Mouse (Mus musculus) midbrain, embryonic 16.5 days (tissue): Measurements from ENCODE around the gene Trim65. TPM values are rescaled to one million over a fixed set of nuclear protein-coding genes. Genes with fewer than 3 reads are reported as not detected.
"Not testable (repeated sequence)": the region's sequence is repeated elsewhere in the genome, so short reads cannot be mapped to it uniquely, and the experiment has no call there.

ENCODE experiments used
- ATAC-seq: fragments of 200-750 bp; cut with Nextera tagmentation; 2 replicates; pipeline ENCODE4 v1.8.0; 2017; ENCODE audit warnings: moderate TSS enrichment
- H3K27ac ChIP-seq: fragments of 300-500 bp; sonication (generic); 2 replicates; pipeline ENCODE4 v1.5.1; 2014; ENCODE audit warnings: mild to moderate bottlenecking, low read length, mixed read lengths
- H3K27me3 ChIP-seq: fragments of 300-500 bp; sonication (generic); 2 replicates; pipeline ENCODE4 v1.6.1; 2014; ENCODE audit warnings: low read depth, low read length, mixed read lengths; ENCODE audit not compliant: control insufficient read depth, insufficient read depth
- H3K36me3 ChIP-seq: fragments of 300-500 bp; sonication (generic); 2 replicates; pipeline ENCODE4 v1.6.1; 2014; ENCODE audit warnings: mild to moderate bottlenecking, low read length, moderate library complexity, mixed read lengths; ENCODE audit not compliant: control insufficient read depth, insufficient read depth
- H3K4me1 ChIP-seq: fragments of 300-500 bp; sonication (generic); 2 replicates; pipeline ENCODE4 v1.6.1; 2014; ENCODE audit warnings: mild to moderate bottlenecking, low read length, mixed read lengths; ENCODE audit not compliant: control insufficient read depth, insufficient read depth
- H3K4me2 ChIP-seq: fragments of 300-500 bp; sonication (generic); 2 replicates; pipeline ENCODE4 v1.6.1; 2014; ENCODE audit warnings: mild to moderate bottlenecking, low read length, mixed read lengths
- H3K4me3 ChIP-seq: fragments of 300-500 bp; sonication (generic); 2 replicates; pipeline ENCODE4 v1.5.1; 2014; ENCODE audit warnings: low read depth, mild to moderate bottlenecking, low read length, moderate library complexity, mixed read lengths
- H3K9ac ChIP-seq: fragments of 300-500 bp; sonication (generic); 2 replicates; pipeline ENCODE4 v1.6.1; 2014; ENCODE audit warnings: low read depth, low read length, mixed read lengths
- H3K9me3 ChIP-seq: fragments of 300-500 bp; sonication (generic); replicated peaks from 2 replicates; pipeline ENCODE4 v1.6.1; 2014; ENCODE audit warnings: mild to moderate bottlenecking, low read length, mixed read lengths; ENCODE audit not compliant: control insufficient read depth, poor library complexity, severe bottlenecking
- WGBS: fragments of 180-500 bp; shearing (Covaris S2); extraction: QIAGEN DNeasy Blood & Tissue Kit; methylation state at CpG from one replicate; pipeline ENCODE4 v1.1.7; 2014; 5-methylcytosine and 5-hydroxymethylcytosine counted together
- polyA plus RNA-seq: library from polyadenylated mRNA; unstranded; fragments of >200 nt; fragmentation: Nextera tagmentation; extraction: Ambion mirVana; gene quantifications from 2 replicates; pipeline ENCODE4 v1.2.1, GENCODE M21; 2015

Gene Trim65
- polyA plus RNA-seq, 1 experiment from 2014 or later = 2.2 TPM

DNA sequence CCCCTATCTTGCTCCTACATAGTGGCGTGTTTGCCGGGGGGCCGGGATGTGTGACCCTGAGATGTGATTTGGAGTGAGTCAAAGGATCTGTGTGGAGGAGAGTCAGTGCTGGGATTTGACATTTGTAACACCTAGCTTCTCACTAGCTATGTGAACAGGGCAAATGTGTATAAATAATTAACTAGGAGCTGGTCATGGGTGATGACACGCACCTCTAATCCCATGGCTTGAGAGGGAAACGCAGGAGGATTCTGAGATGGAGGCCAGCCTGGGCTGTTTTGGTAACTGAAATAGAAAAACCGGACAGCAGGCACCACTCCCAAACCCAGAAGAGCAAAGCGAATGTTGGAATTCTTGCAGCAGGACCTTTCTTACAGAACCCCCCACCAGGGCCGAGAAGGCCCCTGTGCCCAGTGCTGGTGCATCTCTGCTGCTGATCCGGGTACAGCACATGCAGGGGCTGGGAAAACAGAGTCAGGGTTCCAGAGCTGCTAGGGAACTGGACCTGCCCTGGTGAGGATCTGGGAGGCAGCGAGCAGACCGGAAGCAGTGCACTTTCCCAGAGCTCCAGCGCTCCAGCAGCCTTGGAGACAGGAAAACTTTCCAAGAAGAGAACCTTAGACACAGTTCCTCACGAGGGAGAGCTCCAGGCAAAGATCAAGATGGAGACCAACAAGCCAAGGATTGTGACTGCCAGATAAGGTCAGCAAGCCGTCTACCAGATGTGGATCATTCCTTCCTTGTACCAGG lies 32.0 kb downstream of the Trim65 start:
- no peak for ATAC-seq
- H3K27me3 ChIP-seq = no peaks in the 10 kb centered on the region
- no peaks in the 10 kb centered on the region for H3K4me1 ChIP-seq
- no peak overlapping the region for H3K4me2 ChIP-seq
- no peak overlapping the region for H3K4me3 ChIP-seq
- no peak overlapping the region for H3K27ac ChIP-seq
- 81% methylated on average over 14 of the region's 14 CpGs for WGBS
- H3K9ac ChIP-seq = no peak overlapping the region
- H3K36me3 ChIP-seq = no peaks in the 10 kb centered on the region
- H3K9me3 ChIP-seq = no peaks in the 10 kb centered on the region

DNA sequence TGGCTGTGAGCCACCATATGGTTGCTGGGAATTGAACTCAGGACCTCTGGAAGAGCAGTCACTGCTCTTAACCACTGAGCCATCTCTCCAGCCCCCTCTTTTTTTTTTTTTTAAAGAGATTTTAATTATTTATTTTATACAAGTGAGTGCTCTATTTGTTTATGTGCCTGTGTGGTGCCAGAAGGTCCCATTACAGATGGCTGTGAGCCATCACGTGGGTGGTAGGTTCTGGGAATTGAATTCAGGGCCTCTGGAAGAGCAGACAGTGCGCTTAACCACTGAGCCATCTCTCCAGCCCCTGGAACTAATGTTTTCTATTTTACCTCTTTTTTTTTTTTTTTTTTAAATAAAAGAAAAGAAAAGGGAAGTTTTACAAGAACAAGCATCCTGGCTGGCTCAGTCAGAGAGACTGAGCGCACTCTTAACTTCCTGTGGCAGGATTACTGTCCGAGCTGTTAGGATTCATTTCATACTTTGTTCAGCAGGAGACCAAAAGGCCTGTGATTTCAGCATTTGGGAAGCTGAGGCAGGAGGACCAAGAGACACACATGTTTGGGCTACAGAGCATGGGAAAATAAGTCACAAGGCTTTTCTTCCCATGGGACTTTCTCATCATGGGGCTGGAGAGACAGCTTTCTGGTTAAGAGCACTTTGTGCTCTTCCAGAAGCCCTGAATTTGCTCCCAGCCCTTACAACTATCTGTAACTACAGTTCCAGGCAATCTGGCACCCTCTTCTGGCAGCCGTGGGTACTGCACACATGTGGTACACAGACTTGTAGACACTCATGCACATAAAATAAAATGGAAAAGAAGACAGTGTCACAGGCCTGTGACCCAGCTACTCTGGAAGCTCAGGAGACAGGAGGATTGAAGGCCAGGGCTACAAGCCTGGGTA lies 34.5 kb downstream of the Trim65 start:
- Histone ChIP-seq H3K36me3 (no peaks in the 10 kb centered on the region), H3K4me3 (no peak overlapping the region), H3K27ac (no peak overlapping the region), H3K9me3 (no peaks in the 10 kb centered on the region), H3K9ac (no peak overlapping the region), H3K27me3 (no peaks in the 10 kb centered on the region), H3K4me2 (no peak overlapping the region), H3K4me1 (no peaks in the 10 kb centered on the region)
- ATAC-seq = no peak
- 92% methylated on average over 5 of the region's 5 CpGs for WGBS

DNA sequence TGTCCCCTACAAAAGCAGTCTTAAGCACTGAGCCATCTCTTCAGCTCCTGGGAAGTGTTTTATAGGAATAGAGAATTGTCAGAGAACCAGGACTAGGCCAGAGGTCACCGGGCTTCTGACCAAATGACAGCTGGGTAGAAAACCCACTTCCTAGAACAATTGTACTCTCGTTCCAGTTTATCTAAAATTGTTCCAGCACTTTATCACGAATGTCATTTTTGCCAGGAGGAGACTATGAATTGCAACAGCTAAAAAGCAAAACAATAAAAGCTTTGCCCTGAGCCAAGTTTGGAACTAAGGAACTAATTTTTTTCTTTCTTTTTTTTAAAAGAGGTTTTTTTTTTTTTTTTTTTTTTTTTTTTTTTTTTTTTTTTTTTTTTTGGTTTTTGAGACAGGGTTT lies 35.4 kb downstream of the Trim65 start:
- Histone ChIP-seq H3K9me3 (no peaks in the 10 kb centered on the region), H3K36me3 (no peaks in the 10 kb centered on the region), H3K4me1 (no peaks in the 10 kb centered on the region), H3K9ac (no peak overlapping the region), H3K27ac (no peak overlapping the region), H3K4me3 (no peak overlapping the region), H3K4me2 (no peak overlapping the region), H3K27me3 (no peaks in the 10 kb centered on the region)
- no peak for ATAC-seq
- WGBS = 78% methylated on average over 3 of the region's 3 CpGs

DNA sequence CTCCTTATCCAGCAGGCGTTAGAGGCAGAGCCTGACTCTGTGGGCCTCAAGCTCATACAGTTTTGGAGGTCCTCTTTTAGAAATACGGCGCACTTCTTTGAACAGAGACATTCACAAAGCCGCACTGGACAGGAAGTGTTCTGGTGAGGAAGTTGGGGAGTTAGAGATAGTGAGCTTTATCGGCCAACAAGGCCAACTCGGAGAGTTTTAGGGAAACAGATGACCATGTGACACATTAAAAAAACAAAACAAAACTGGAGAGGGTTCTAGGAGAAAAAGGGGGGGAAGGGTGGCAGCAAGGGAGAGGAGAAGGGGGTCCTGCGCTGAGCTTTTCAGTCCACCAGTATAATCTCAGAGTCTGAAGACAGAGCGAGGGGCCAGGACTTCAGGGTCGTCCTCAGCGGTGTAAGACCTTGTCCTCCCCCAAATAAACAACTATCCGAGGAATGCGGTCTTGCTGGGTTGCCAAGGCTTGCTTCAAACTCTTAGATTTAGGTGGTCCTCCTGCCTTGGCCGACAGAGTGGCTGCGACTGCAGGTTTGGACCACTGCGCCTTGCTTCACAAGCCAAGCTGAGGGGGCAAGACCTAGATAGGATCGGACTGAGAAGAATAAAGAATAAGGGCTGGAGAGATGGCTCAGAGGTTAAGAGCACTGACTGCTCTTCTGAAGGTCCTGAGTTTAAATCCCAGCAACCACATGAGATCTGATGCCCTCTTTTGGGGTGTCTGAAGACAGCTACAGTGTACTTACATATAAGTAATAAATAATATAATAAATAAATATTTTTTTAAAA lies 37.0 kb downstream of the Trim65 start:
- Histone ChIP-seq H3K9ac (no peak overlapping the region), H3K4me2 (no peak overlapping the region), H3K4me3 (no peak overlapping the region), H3K9me3 (no peaks in the 10 kb centered on the region), H3K27ac (no peak overlapping the region), H3K36me3 (no peaks in the 10 kb centered on the region), H3K4me1 (no peaks in the 10 kb centered on the region), H3K27me3 (no peaks in the 10 kb centered on the region)
- WGBS = 68% methylated on average over 16 of the region's 16 CpGs
- no peak for ATAC-seq

DNA sequence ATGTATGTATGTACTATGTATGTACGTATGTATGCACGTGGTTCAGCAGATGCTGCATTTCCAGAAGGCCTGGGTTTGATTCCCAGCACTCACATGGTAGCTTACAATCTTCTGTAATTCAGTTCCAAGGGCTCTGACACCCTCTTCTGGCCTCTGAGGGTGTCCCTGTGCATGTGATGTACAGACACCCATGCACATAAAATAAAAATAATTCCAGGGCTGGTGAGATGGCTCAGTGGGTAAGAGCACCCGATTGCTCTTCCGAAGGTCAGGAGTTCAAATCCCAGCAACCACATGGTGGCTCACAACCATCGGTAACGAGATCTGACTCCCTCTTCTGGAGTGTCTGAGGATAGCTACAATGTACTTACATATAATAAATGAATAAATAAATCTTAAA lies 38.0 kb downstream of the Trim65 start:
- not testable (repeated sequence) for H3K4me2 ChIP-seq, H3K27ac ChIP-seq, H3K36me3 ChIP-seq, ATAC-seq, H3K9me3 ChIP-seq, H3K4me3 ChIP-seq, H3K4me1 ChIP-seq, H3K27me3 ChIP-seq, H3K9ac ChIP-seq
- 91% methylated on average over 6 of the region's 6 CpGs for WGBS

DNA sequence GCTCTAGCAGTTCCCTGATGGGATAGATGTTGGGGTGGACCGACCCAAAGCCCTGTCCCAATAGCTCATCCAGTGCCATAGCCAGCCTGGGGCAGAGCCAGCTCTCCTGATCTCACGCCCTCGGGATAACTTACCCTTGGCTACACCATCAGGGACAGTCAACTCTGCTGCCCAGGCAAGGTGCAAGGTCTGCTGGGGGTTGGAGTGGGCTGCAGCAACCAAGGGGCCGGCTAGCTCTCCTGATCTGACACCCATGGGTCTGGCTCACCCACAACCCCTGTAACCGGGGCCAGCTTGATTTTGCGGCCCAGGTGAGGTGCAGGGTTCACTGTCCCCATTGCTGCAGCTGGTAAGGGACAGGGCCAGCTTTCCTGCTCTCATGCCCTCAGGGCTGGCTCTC lies 39.3 kb downstream of the Trim65 start:
- no peaks in the 10 kb centered on the region for H3K9me3 ChIP-seq
- H3K27ac ChIP-seq = no peak overlapping the region
- peaks cover 5% of the 10 kb centered on the region for H3K4me1 ChIP-seq
- ATAC-seq = no peak
- no peak overlapping the region for H3K9ac ChIP-seq
- H3K36me3 ChIP-seq = no peaks in the 10 kb centered on the region
- 85% methylated on average over 6 of the region's 6 CpGs for WGBS
- no peaks in the 10 kb centered on the region for H3K27me3 ChIP-seq
- H3K4me3 ChIP-seq = no peak overlapping the region
- no peak overlapping the region for H3K4me2 ChIP-seq

DNA sequence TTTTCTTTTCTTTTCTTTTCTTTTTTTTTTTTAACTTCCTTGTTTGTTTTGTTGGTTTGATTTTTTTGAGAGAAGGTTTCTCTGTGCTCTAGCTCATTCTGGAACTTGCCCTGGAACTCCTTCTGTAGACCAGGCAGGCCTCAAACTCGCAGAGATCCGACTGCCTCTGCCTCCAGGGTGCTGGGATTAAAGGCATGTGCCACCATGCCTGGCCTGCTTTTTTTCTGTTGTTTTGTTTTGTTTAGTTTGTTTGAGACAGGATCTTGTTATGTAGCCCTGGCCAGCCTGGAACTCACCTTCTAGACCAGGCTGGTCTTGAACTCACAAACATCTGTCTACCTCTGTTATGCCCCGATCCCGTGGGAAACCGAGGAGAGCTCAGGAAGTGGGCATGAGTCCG lies 41.4 kb downstream of the Trim65 start:
- 89% methylated on average over 6 of the region's 6 CpGs for WGBS
- Histone ChIP-seq H3K36me3 (no peaks in the 10 kb centered on the region), H3K9me3 (no peaks in the 10 kb centered on the region), H3K27ac (no peak overlapping the region), H3K4me1 (peaks cover 15% of the 10 kb centered on the region), H3K9ac (no peak overlapping the region), H3K27me3 (no peaks in the 10 kb centered on the region), H3K4me3 (no peak overlapping the region), H3K4me2 (no peak overlapping the region)
- ATAC-seq = no peak

DNA sequence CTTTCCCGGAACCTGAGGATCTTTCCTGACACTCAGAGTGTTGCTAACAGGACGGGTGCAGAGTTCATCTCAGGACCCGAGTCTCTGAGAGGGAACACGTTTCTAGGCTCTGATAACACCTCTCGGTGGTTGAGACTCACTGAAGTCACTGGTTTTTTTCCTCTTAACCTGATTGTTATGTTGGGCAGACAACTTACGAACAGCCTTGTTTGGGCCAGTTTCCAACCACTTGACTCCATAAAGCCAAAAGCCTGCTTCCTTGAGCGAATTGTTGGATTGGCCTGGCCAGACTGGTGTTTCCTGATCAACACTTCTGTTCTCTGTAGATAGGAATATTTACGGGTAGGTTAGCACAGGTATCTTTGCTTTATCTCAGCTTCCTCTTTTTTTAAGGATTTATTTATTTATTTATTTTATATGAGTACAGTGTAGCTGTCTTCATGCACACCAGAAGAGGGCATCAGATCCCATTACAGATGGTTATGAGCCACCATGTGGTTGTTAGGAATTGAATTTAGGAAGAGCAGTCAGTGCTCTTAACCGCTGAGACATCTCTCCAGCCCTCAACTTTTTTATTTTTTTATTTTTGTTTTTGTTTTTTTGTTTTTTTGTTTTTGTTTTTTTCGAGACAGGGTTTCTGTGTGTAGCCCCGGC lies 42.1 kb downstream of the Trim65 start:
- Histone ChIP-seq H3K27ac (no peak overlapping the region), H3K4me3 (no peak overlapping the region), H3K9ac (no peak overlapping the region), H3K4me2 (no peak overlapping the region), H3K27me3 (no peaks in the 10 kb centered on the region), H3K36me3 (no peaks in the 10 kb centered on the region; the same call in 1 of the 2 replicates), H3K9me3 (no peaks in the 10 kb centered on the region), H3K4me1 (peaks cover 15% of the 10 kb centered on the region)
- no peak for ATAC-seq
- WGBS = 81% methylated on average over 11 of the region's 11 CpGs
